Mouse (Mus musculus): ENCODE results near the gene Nelfb. TPM values are rescaled to one million over a fixed set of nuclear protein-coding genes. Genes with fewer than 3 reads are reported as not detected.
"Not testable (repeated sequence)": the region's sequence is repeated elsewhere in the genome, so short reads cannot be mapped to it uniquely, and the experiment has no call there.

Gene Nelfb
- 10 to 100 TPM; 62.6 to 65.1 TPM for total RNA-seq (2021)

DNA sequence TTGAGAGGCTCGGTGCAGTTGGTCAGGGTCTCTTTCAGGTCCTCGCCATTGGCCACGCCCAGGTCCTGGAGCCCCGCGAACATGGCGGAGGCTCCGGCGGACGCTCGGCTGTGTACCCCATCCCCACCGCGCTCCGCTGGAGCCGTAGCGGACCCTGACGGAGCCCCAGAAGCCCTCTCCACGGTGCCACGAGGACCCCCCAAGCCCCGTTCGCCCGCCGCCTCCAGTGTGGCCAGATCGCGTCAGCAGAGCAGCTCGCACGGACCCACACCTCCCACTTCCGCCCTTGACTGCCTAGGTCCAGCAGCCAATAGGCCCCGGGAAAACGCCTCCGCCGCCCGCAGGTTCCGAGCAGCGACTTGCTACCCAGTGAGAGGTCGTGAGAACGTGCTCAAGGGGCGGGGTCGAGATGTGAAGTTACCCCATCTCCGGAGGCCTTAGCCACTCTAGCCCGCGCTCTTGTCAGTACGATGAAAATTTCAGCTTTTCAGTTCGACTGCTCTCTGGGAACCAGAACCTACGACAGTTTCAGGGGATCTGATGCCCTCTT, at the start of gene Nelfb:
Nelfb (minus strand) TSS at position 369 of the 550 bp plus-strand sequence.
- intact Hi-C loops (cut with DNase I) = no loop called here
- peak; percentile 91 for DNase-seq

GRCm38 (mm10) chr2:25258887-25259286, 47.6 kb upstream of the Nelfb start:
- no peak for DNase-seq
- intact Hi-C loops (cut with DNase I) = loop anchor here (5.0 kb wide), 2 partner anchors 37 to 62 kb away; partner anchors contain the start of genes Tor4a and Tubb4b

- intact Hi-C loops (cut with DNase I) = loop anchor here (5.0 kb wide), 2 partner anchors 35 to 60 kb away; partner anchors contain the start of genes Tor4a and Tubb4b
- not testable (repeated sequence) for DNase-seq
Observed at GRCm38 (mm10) chr2:25257250-25257649, 46.0 kb upstream of the Nelfb start.

DNA sequence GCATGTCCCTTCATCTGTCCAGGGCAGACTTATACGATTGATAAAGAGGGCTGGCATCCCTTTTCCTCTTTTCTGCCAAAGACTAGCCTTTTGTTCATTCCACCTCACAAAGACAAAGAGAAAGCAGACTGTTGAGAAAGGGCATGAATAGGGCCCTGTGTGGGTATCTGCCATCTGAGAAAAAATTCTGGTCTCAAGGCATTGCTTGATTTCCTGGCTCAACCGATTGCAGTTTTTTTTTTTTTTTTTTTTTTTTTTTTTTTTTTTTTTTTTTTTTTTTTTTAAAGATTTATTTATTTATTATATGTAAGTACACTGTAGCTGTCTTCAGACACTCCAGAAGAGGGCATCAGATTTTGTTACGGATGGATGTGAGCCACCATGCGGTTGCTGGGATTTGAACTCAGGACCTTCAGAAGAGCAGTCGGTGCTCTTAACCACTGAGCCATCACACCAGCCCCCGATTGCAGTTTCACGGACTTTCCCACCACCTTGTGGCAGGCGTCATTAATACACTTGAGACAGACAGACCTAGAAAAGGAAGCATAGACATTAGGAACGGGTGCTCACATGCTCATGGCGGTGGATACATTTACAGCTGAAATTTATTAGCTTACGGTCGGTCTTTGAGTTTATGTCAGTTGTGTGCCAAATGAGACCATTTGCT, 45.3 kb upstream of the Nelfb start:
- not testable (repeated sequence) for DNase-seq
- intact Hi-C loops (cut with DNase I) = loop anchor here (5.0 kb wide), 2 partner anchors 34 to 59 kb away; partner anchors contain the start of genes Tor4a and Tubb4b

GRCm38 (mm10) chr2:25255284-25255779, 44.0 kb upstream of the Nelfb start, which contains the start of gene Tmem203:
Tmem203 (plus strand) TSS chr2:25255439.
- intact Hi-C loops (cut with DNase I) = loop anchor here (5.0 kb wide), 2 partner anchors 33 to 58 kb away; partner anchors contain the start of genes Tor4a and Tubb4b
- peak; percentile 91 for DNase-seq

- no peak for DNase-seq
- intact Hi-C loops (cut with DNase I) = no loop called here
Observed at GRCm38 (mm10) chr2:25252331-25252730, 41.0 kb upstream of the Nelfb start.

- intact Hi-C loops (cut with DNase I) = no loop called here
- DNase-seq = no peak
Observed at GRCm38 (mm10) chr2:25246183-25247072, 35.1 kb upstream of the Nelfb start, which contains the start of gene AL732309.1. AL732309.1 (minus strand) TSS chr2:25246863.

DNA sequence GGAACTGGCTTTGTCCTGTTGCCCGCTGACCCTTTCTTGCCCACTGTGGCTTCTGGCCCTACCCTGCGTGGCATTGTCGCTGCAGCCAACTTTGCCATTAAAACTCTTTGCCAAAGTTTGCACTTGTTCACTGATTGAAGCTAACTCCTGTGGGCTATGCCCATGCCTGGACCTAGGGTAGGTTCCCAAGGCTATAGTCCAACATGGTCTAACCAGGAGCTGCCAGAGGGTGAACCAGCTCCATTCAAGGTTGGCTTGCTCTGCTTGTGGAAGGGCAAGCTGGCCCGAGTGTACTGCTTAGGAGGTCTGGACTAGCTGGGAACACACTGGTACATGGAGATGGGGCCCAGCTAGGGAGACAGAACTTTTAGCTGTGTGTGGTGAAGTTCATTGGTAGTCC, 32.9 kb upstream of the Nelfb start:
- no peak for DNase-seq
- intact Hi-C loops (cut with DNase I) = no loop called here

DNA sequence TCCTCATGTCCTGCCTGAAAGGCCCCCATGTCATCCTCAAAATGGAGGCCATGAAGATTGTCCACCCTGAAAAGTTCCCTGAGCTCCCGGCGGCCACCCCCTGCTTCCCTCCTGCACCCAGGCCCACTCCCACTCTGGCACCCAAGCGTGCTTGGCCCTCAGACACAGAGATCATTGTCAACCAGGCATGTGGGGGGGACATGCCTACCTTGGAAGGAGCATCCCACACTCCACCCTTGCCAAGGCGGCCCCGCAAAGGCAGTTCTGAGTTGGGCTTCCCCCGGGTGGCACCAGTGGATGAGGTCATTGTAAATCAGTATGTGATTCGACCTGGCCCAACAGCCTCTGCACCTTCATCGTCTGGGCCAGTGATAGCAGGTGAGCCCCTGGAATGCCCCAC, 32.1 kb upstream of the Nelfb start:
- intact Hi-C loops (cut with DNase I) = no loop called here
- no peak for DNase-seq

- no peak for DNase-seq
Observed at GRCm38 (mm10) chr2:25242101-25242506, 30.8 kb upstream of the Nelfb start, which contains the start of the genes Rnf208 and Cysrt1. Rnf208 (plus strand) TSS chr2:25242255. Cysrt1 (minus strand) TSS chr2:25242452.

DNA sequence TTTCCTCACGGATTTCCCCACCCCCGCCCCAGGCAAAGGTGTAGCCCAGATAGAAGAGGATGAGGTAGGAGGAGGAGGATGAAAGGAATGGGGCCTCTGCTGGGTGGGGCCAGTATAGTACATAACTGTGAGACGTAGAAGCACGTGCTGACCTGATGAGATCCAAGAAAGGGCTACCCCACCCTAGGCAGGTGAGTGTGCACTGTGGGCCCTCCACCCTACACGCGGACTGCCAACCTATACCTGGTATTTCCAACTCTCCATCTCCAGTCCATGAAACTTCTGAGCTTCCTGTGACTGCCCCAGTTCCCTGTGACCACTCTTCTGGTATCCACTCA, 30.1 kb upstream of the Nelfb start:
- intact Hi-C loops (cut with DNase I) = no loop called here
- no peak for DNase-seq

More at GRCm38 (mm10) chr2:25242101-25242506, 30.8 kb upstream of the Nelfb start, which contains the start of the genes Rnf208 and Cysrt1:
- intact Hi-C loops (cut with DNase I) = no loop called here

GRCm38 (mm10) chr2:25240723-25241437, 29.6 kb upstream of the Nelfb start:
- peak; percentile 61 for DNase-seq
- intact Hi-C loops (cut with DNase I) = no loop called here

- intact Hi-C loops (cut with DNase I) = no loop called here
- DNase-seq = no peak
Observed at GRCm38 (mm10) chr2:25240310-25240709, 29.0 kb upstream of the Nelfb start.

DNA sequence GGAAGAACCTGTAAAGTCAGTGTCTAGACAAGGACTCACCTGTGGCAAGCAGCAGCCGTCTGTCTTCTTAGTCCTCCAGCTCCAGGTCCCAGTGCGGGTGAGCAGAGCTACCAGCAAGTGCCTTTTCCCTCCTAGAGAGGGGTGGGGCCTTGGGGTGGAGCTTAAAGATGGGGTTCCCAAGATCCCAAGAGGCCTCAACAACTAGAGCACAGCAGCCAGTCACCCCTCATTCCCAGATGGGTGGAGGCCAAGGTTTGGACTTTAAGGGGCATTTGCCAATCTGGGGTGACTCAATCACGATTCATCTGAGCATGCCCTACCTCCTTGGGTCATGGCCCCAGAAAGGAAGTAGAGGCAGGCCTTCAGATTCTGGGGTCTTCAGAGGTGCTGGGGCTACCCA, 28.5 kb upstream of the Nelfb start:
- DNase-seq = no peak
- intact Hi-C loops (cut with DNase I) = no loop called here

DNA sequence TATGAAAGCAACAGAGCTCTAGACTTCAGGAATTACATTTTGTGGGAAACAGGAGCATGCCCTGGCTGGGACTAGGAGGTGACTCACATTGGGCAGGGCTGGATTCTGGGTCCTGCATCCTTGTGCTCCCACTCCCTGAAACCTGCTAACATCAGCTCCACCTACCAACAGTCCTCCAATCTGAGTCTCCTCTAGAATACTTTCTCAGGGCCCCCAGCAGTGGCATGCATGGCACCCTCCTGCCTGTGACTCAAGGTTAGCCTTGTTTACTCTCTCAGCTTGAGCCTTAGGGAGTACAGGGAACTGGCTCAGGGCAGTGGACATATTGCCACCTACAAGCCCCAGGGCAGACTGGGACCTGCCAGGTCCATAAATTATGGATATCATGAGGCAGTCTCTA, 26.8 kb upstream of the Nelfb start:
- intact Hi-C loops (cut with DNase I) = no loop called here
- no peak for DNase-seq

- DNase-seq = no peak
- intact Hi-C loops (cut with DNase I) = no loop called here
Observed at GRCm38 (mm10) chr2:25237522-25237921, 26.2 kb upstream of the Nelfb start.

- intact Hi-C loops (cut with DNase I) = no loop called here
- DNase-seq = no peak
Observed at GRCm38 (mm10) chr2:25236614-25237013, 25.3 kb upstream of the Nelfb start, which contains the start of gene Rnf224. Rnf224 (minus strand) TSS chr2:25236787.

GRCm38 (mm10) chr2:25234551-25235220, 23.4 kb upstream of the Nelfb start:
- no peak for DNase-seq
- intact Hi-C loops (cut with DNase I) = no loop called here

DNA sequence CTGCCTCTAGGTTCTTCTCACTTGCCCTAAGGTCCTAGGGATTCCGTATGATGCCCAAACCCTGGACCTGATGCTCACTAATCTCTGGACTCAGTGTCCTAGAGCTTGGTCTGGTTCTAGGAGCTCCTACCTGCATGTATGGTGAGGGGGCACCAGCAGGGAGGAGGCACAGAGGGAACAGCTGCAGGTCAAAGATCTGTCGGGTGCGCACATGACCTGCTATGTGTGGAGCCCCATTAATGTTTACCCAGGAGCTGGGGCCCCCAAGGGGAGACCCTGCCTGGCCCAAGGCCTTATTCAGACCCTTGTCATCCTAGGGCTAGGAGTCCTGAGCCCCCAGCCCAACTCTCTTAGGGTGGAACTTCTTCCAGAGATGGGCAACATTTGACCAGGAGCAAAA, 22.8 kb upstream of the Nelfb start, which contains the start of gene Slc34a3:
Slc34a3 (minus strand) TSS at position 315 of the 400 bp plus-strand sequence.
- DNase-seq = no peak

More for the DNA sequence above, 22.8 kb upstream of the Nelfb start, which contains the start of gene Slc34a3:
- intact Hi-C loops (cut with DNase I) = no loop called here
